Mouse (Mus musculus): ENCODE results near the gene Cd164l2.

Gene Cd164l2

DNA sequence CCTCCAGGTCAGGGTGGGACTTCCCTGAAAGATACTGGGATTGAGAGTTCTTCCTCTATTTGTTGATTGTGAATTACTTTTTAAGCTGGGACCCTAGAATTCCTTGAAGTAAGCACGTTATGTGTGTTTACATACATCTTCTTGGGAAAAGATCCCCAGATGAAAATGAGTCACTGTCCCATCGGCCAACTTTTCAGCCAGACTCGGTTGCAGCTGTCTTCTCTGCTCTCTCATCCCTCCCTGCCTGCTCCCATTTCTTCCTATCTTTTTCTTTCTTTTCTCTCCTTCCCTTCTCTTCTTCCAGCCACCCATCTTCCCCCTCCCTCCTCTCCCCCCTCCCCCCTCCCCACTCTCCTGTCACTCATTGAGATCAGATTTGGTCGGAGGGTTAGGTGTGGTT lies 16.9 kb upstream of the Cd164l2 start:
- no peak for DNase-seq

DNA sequence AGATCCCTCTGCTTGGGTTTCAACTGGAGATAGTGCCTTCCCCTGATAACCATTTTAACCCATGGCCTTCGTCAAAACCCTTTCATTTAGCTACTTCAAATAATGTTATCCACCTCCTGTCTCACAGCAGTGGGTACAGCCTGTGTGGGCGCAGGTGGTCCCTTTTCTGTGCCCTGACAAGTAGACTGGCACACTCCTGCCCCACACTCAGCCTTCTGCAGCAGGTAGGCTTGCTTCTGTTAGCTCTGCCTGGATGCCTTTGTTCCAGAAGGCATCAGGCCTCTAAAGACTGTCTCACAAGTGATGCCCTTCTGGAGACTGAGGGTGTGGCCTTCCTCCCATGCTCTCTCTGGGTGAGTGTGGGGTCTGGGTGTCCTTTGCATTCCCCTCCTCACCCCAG lies 15.8 kb upstream of the Cd164l2 start:
- no peak for DNase-seq

- no peak for DNase-seq
These were observed 15.1 kb upstream of the Cd164l2 start for GRCm38 (mm10) chr4:133196852-133197251.

DNA sequence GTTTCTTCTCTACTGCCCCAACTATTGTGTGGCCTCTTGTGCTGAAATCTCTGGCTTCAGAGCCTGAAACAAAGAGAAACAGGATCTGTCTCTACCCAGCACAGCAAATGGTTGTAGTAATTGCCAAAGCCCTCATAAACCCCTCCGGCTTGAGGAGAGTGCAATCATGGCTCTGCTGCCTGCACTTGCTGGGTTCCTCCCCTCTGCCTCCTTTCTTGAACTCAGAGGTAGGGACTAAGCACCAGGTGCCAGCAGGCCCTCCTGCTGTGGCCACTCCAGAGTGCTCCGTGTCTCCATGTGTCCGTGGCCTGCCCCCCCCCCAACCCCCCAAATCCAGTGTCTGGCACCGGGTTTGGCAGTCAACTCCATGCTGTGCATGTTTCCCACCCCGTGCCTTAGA lies 14.6 kb upstream of the Cd164l2 start:
- no peak for DNase-seq

DNA sequence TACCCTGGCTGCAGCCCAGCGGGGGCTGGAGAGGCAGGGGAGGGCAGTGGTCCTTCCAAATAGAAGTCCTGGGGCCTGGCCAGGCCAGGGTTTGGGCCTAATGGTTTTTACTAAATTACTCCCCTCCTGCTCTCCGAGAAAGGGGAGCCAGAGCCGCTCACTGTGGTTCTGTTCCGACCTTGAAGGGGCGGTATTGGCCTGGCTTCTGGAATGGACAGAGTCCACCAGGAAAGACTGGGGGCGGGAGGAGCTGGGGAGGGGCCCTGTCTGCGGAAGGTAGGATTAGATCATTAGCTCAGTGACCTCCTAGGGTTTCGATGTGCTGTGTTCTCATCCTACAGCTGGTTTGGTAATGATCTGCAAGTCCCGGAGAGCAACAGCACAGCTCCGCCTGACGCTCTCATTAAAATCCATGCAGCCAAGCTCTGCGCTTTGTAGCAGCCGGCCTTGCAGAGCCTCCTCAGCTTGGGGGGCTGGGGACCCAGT lies 14.1 kb upstream of the Cd164l2 start:
- DNase-seq = no peak

- no peak for DNase-seq
These were observed 13.4 kb upstream of the Cd164l2 start for GRCm38 (mm10) chr4:133198337-133199180.

- DNase-seq = no peak
These were observed 12.2 kb upstream of the Cd164l2 start for GRCm38 (mm10) chr4:133199743-133200142.

DNA sequence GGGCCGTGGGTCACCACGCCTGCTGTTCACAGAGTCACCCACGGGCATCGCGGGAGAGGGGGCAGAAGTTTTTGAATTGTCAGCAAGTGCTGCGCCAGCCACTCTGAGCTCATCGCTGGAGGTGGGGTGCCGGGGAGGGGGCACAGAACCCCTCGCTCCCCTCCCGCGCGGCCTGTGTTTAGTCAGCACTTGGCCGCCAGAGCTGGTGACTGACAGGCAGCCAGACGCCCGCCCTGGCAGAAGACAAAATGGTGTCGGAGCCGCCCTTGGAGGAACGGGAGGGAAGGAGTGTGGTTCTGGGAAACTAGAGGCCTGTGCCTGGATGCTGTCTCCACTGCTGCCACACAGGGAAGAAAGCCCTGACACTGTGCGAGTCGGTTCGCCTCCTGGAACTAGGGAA lies 11.6 kb upstream of the Cd164l2 start:
- DNase-seq = peak in 1 of 2 experiments; percentile 43

DNA sequence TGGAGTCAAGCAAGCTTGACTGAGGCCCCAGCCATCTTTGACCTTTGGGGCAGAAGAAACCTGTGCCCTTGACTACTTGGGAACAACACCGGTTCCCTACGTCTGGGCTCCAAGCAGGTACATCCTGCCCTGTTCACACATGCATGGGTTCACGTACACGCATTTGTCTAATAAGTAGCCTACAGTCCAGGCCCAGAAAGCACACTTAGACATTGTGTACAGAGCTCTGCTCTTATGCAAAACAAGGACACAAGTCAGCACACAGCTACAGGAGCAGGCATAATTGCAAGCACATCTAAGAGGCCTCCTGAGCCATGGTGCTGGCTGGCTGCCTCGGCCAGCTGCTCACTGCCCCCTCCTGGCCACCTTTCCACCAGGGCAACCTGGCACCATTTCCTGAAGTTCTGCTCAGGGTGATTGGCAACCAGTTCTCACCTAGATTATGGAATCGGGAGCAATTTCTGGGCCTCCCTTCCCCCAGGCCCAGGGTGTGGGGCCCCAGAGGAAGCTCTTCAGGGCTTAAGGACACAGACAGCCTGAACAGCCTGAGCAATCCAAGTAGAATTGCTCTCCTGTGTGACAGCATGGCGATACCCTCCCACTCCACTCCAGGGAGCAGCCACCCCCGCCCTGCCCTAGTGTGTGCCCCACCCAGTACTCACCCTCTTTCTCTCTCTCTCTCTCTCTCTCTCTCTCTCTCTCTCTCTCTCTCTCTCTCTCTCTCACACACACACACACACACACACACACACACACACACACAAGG lies 10.7 kb upstream of the Cd164l2 start:
- peak; percentile 81 to 84 for DNase-seq

DNA sequence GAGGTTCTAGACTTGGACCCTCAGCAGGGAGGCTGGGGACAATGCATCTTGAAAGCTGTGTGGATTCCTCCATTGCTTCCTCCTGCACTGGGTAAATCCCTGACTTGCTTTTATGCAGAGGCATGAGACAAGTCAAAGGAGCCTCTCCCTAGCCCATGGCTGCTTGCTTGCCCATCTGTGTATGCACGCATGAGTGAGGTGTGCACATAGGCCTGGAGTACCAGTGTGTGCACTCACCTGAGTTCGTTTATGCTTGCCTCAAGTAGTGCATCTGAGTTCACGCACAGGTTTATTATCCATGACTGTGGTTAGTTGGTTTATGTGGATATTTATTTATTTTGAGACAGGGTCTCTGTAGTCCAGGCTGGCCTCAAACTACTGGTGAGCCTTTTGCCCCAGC lies 9.7 kb upstream of the Cd164l2 start:
- DNase-seq = no peak

DNA sequence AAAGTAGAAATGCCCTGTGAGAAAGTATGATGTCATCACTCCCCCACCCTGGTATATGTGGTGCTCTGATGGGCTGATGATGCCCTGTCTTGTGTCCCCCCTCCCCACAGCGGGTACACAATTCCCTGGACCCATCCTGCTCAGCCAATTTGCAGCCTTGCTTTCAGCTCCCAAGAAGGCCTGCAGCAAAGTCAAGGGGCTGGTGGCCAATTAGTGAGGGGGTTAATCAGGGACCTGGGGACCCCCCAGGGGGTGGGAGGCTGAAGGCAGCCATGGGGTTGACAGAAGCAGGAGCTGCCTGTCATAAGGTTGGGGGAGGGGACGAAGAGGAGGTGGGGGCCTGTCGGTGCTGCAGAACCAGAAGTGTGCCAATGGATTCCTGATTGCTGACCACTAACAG lies 8.3 kb upstream of the Cd164l2 start:
- no peak for DNase-seq

DNA sequence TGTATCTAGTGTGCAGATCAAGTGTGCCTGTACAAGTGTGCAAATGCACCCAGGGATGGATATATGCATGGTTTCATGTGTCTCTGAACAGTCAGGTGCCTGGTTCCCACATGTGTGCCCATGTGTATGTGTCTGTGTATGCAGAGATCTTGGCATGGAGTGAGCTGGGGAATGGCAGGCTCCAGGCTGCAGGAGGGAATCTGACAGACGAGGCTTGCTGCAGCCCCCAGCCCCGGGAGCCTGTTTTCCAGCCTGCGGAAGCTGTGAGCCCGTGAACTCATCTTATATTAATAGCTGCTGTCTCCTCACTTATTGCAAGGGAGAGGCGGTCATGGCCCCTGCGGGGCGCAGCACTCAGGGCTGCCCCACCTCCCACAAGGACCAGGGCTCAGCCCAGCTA lies 7.6 kb upstream of the Cd164l2 start:
- DNase-seq = no peak

DNA sequence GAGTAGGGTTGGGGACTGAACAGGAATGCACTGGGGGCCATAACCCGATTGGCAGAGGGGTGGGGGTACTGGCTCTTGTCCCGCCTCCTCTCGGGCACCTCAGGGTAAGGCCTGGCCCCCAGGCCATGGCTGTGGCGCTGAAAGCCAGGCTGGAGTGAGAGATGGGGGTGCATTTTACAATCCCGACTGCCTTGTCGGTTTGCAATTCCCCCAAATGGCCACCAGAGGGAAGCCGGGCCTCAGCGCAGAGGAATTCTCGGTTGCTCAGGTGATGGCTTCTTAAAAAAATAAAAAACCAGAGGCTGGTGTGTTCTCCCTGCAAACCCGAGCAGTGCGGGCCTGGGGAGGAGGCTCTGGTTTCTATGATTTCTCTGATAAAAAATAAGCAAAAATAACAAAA lies 2.6 kb upstream of the Cd164l2 start:
- DNase-seq = peak; percentile 71 to 72

GRCm38 (mm10) chr4:133210023-133210787 lies 1.7 kb upstream of the Cd164l2 start:
- peak in 1 of 2 experiments; percentile 26 for DNase-seq

- DNase-seq = no peak
These were observed 1.0 kb upstream of the Cd164l2 start for GRCm38 (mm10) chr4:133210788-133211390.

GRCm38 (mm10) chr4:133212562-133213267 lies 784 bp downstream of the Cd164l2 start:
- DNase-seq = peak; percentile 82 to 86

- DNase-seq = peak; percentile 32 to 48
These were observed 1.3 kb downstream of the Cd164l2 start for GRCm38 (mm10) chr4:133213268-133213590.

- DNase-seq = no peak
These were observed 1.7 kb downstream of the Cd164l2 start for GRCm38 (mm10) chr4:133213661-133214060.

DNA sequence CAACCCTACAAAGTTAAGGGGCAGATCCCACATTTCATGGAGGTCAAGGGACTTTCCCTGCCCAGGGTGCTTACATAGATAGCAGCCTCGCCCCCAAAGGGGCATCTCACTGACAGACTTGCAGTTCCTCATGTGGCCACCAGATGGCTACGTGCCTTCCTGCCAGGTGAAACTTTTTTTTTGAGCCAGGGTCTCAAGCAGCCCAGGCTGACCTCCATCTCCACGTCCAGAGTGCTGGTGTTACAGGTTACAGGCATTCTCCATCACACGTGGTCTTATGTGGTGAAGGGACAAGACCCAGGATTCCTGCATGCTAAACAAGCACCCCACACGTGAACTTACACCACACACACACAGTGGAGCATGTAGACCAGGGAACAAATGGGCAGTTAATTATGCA lies 5.7 kb downstream of the Cd164l2 start:
- DNase-seq = peak; percentile 69 to 72

DNA sequence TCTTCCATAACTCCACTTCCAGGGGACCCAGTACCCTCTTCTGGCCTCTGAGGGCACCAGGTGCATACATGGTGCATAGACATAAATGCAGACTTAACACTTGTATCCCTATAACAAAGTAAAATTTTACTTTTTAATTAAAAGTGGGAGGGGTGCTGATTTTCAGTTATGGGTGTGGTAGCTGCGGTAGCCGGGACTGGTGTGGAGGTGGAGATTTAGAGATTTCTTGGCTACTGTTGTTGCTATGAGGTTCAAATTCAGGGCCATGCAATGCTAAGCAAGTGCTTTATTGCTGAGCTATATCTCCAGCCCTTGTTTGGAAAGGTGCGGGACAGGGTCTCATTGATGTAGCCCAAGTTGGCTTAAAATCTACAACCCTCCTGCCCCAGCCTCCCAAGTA lies 6.8 kb downstream of the Cd164l2 start:
- DNase-seq = no peak

DNA sequence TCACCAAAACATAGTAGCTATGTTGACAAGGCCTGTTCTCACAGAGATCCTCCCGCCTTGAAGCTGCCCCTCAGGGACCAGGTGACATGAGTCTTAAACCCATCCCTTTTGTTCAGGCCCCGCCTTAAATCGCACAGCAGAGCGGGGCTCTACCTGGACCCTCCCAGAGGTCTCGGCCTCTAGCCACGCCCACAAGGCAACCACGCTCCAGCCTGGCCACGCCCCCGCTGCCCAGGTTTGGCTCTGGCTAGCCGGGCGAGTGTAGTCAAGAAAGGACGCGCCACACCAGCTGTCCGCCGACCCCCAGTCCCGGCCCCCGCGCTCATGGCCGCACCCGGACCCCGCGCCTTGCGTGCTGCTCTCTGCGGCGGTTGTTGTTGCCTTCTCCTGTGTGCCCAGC lies 8.7 kb downstream of the Cd164l2 start:
- no peak for DNase-seq

- DNase-seq = no peak
These were observed 9.8 kb downstream of the Cd164l2 start for GRCm38 (mm10) chr4:133221701-133222100.

Measured in cerebellum, postnatal 36 days (tissue).